Mouse (Mus musculus) ES-Bruce4 (cell line): ENCODE data around the gene Slc5a10.

Source experiments
- CTCF ChIP-seq: IDR thresholded peaks from one replicate; pipeline ENCODE4 v1.8.1; 2011; ENCODE audit warnings: low read depth, low read length
- EP300 ChIP-seq: IDR thresholded peaks from 2 replicates; pipeline ENCODE4 v1.6.1; 2011; ENCODE audit warnings: low read depth, low read length; ENCODE audit not compliant: insufficient read depth
- POLR2A ChIP-seq: IDR thresholded peaks from one replicate; pipeline ENCODE4 v1.8.1; 2011; ENCODE audit warnings: low read length; ENCODE audit not compliant: insufficient read depth

DNA sequence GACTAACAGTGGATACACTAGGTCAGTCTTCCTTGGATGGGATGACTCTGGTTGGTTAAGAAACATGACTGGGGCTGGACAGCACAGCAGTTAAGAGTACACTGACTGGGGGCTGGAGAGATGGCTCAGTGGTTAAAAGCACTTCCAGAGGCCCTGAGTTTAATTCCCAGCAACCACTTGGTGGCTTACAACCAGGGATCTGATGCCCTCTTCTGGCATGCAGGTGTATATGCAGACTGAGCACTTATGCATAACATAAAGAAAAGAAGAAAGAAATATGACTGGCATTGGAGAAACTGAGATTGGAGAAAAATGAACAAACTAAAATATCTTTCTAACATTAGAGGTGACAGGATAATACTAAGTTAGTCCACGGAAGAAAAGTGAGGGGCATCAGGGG is 19.9 kb upstream of the Slc5a10 start:
- TF ChIP-seq CTCF (no peak), EP300 (no peak), POLR2A (no peak)
